Mouse (Mus musculus) C2C12 (cell line): Measurements from ENCODE around the gene Catsperd. TPM values are rescaled to one million over a fixed set of nuclear protein-coding genes. Genes with fewer than 3 reads are reported as not detected.

Source experiments
- H3K27me3 ChIP-seq: one replicate; pipeline ENCODE4 v1.6.1; 2011; ENCODE audit not compliant: control insufficient read depth, insufficient read depth, insufficient read length
- H3K36me3 ChIP-seq: one replicate; pipeline ENCODE4 v1.6.1; 2011; ENCODE audit not compliant: control insufficient read depth, insufficient read depth
- H3K4me3 ChIP-seq: one replicate; pipeline ENCODE4 v1.5.1; 2011; ENCODE audit warnings: mild to moderate bottlenecking, control low read depth; ENCODE audit not compliant: poor library complexity, insufficient read depth, severe bottlenecking
- H3K79me2 ChIP-seq: one replicate; pipeline ENCODE4 v1.6.1; 2011; ENCODE audit not compliant: control insufficient read depth, insufficient read depth
- H3K79me3 ChIP-seq: one replicate; pipeline ENCODE4 v1.6.1; 2011; ENCODE audit warnings: low read depth, control low read depth
- H3ac ChIP-seq: one replicate; pipeline ENCODE3; 2011; ENCODE audit warnings: low read depth; ENCODE audit not compliant: control insufficient read depth, insufficient read length
- CEBPB ChIP-seq: IDR thresholded peaks from one replicate; pipeline ENCODE4 v1.6.1; 2011; ENCODE audit warnings: low read depth, mild to moderate bottlenecking, control low read depth, moderate library complexity
- CTCF ChIP-seq: IDR thresholded peaks from one replicate; pipeline ENCODE4 v1.5.1; 2011; ENCODE audit not compliant: control insufficient read depth, insufficient read depth, insufficient read length
- FOSL1 ChIP-seq: IDR thresholded peaks from one replicate; pipeline ENCODE4 v1.8.0; 2011; ENCODE audit warnings: mild to moderate bottlenecking, low read length; ENCODE audit not compliant: poor library complexity, insufficient read depth, severe bottlenecking
- MAX ChIP-seq: IDR thresholded peaks from one replicate; pipeline ENCODE4 v1.6.1; 2011; ENCODE audit warnings: mild to moderate bottlenecking, control low read depth
- MYOD1 ChIP-seq: IDR thresholded peaks from one replicate; pipeline ENCODE4 v1.6.1; 2011; ENCODE audit warnings: low read depth; ENCODE audit not compliant: control insufficient read depth, insufficient read length
- MYOG ChIP-seq: IDR thresholded peaks from one replicate; pipeline ENCODE4 v1.6.1; 2011; ENCODE audit not compliant: control insufficient read depth, insufficient read length; ENCODE audit errors: extremely low read depth
- USF1 ChIP-seq: IDR thresholded peaks from one replicate; pipeline ENCODE4 v1.6.1; 2011; ENCODE audit warnings: low read depth, mild to moderate bottlenecking, control low read depth, moderate library complexity
- polyA plus RNA-seq: library from polyadenylated mRNA; unstranded; fragments of >200 nt; fragmentation: generic; extraction: Trizol; gene quantifications from one replicate; pipeline ENCODE4 v1.2.1, GENCODE M21; 2012; ENCODE audit warnings: missing spikeins

Catsperd gene
- polyA plus RNA-seq, 1 experiment, result 0.07 TPM

GRCm38 (mm10) chr17:56651801-56652200 is 23.9 kb downstream of the Catsperd start:
- H3K27me3 ChIP-seq, result peaks cover 5% of the 10 kb centered on the region
- no peaks in the 10 kb centered on the region for H3K79me3 ChIP-seq
- TF ChIP-seq USF1, result no peak
- no peak for TF ChIP-seq FOSL1

DNA sequence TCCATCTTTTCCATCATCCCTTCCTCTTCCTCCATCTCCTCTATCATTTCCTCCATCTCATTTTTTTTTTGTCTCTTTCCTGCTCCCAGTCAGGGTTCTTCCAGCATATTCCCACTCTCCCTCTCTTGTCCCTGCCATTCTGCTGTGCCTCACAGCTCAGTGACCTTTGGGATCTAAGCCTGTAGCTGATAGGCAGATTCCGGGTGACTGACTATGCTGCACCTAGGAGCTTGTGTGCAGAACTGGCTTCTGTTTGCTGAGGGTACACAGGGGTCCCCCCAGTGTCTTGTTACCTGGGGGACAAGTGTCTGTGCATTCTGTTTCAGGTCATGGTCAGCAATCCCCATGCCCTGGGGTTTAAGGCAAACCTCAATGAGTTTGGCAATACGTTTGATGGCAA is 26.8 kb downstream of the Catsperd start:
- H3K4me3 ChIP-seq, result no peak overlapping the region
- no peak overlapping the region for H3ac ChIP-seq
- peaks cover 5% of the 10 kb centered on the region for H3K27me3 ChIP-seq
- no peaks in the 10 kb centered on the region for H3K79me3 ChIP-seq
- no peaks in the 10 kb centered on the region for H3K36me3 ChIP-seq
- TF ChIP-seq CTCF (no peak), MYOD1 (no peak), MYOG (no peak), MAX (no peak), USF1 (no peak), FOSL1 (no peak), CEBPB (no peak)
- H3K79me2 ChIP-seq, result no peaks in the 10 kb centered on the region

More at GRCm38 (mm10) chr17:56651801-56652200, 23.9 kb downstream of the Catsperd start:
- H3ac ChIP-seq, result no peak overlapping the region
- H3K36me3 ChIP-seq, result no peaks in the 10 kb centered on the region
- no peaks in the 10 kb centered on the region for H3K79me2 ChIP-seq
- H3K4me3 ChIP-seq, result no peak overlapping the region

GRCm38 (mm10) chr17:56655311-56655710 is 27.4 kb downstream of the Catsperd start:
- Histone ChIP-seq H3K27me3 (peaks cover 5% of the 10 kb centered on the region), H3K4me3 (no peak overlapping the region), H3K36me3 (no peaks in the 10 kb centered on the region), H3K79me2 (no peaks in the 10 kb centered on the region), H3K79me3 (no peaks in the 10 kb centered on the region), H3ac (no peak overlapping the region)
- TF ChIP-seq CTCF (no peak), MAX (no peak), USF1 (no peak), FOSL1 (no peak), CEBPB (no peak), MYOG (no peak), MYOD1 (no peak)

DNA sequence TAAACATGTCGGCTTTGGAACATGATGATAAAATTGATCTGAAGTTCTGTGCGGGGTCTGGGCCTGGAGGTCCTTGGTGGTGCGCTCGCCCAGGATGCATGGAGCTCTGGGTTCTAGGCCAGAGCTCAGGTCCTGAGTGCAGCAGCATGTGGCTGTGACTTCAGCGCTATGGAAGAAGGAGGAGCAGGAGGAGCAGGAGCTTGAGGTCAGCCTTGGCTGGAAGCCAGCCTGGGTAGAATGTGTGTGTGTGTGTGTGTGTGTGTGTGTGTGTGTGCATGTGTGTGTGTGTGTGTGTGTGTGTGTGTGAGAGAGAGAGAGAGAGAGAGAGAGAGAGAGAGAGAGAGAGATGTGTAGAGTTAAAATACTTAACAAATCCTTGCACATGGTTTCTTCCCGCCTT is 28.2 kb downstream of the Catsperd start:
- H3K36me3 ChIP-seq, result no peaks in the 10 kb centered on the region
- H3K79me2 ChIP-seq, result no peaks in the 10 kb centered on the region
- H3K27me3 ChIP-seq, result peaks cover 5% of the 10 kb centered on the region
- no peak overlapping the region for H3K4me3 ChIP-seq
- TF ChIP-seq MAX (no peak), CEBPB (no peak), FOSL1 (no peak), CTCF (no peak), MYOG (no peak), USF1 (no peak), MYOD1 (no peak)
- no peaks in the 10 kb centered on the region for H3K79me3 ChIP-seq
- no peak overlapping the region for H3ac ChIP-seq

GRCm38 (mm10) chr17:56663659-56664058 is 35.7 kb downstream of the Catsperd start:
- Histone ChIP-seq H3K4me3 (no peak overlapping the region), H3ac (no peak overlapping the region), H3K36me3 (no peaks in the 10 kb centered on the region), H3K27me3 (no peaks in the 10 kb centered on the region), H3K79me2 (no peaks in the 10 kb centered on the region), H3K79me3 (no peaks in the 10 kb centered on the region)
- TF ChIP-seq MYOD1 (no peak), MAX (no peak), USF1 (no peak), FOSL1 (no peak), CTCF (no peak), CEBPB (no peak), MYOG (no peak)

- no peaks in the 10 kb centered on the region for H3K27me3 ChIP-seq
- no peak overlapping the region for H3ac ChIP-seq
- H3K79me2 ChIP-seq, result no peaks in the 10 kb centered on the region
- no peaks in the 10 kb centered on the region for H3K79me3 ChIP-seq
- no peaks in the 10 kb centered on the region for H3K36me3 ChIP-seq
- H3K4me3 ChIP-seq, result no peak overlapping the region
- TF ChIP-seq CTCF (no peak), MYOD1 (no peak), MYOG (no peak), USF1 (no peak), CEBPB (no peak), FOSL1 (no peak)
Measured at GRCm38 (mm10) chr17:56664333-56664732, 36.4 kb downstream of the Catsperd start.
